In the genomic region with DNA sequence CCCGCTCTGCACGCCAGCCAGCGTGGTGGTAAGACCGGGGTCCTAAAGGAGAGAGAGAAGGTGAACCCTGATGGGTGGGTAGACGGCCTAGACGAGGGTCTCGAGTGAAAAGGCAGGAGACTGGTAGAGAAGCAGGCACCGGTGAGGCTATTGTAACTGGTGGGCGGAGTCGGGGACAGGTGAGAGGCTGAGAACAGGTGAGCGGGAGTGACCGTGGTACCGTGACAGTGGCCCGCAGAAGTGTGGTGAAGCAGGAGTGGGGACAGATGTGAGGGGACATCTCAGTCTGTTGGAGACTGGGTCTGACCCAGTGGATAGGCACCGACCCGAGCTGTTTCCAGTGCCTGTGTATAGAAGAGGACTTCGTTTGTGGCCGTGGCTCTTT, we compare ENCODE assay signal across 8 mouse cellular contexts. TPM values are rescaled to one million over a fixed set of nuclear protein-coding genes. Genes with fewer than 3 reads are reported as not detected.
DNase-seq lines count a peak whose midpoint lies in the region; ATAC-seq and TF ChIP-seq lines count a peak whose summit lies in the region.

No protein-coding gene starts in this region.

- DNase-seq in spleen, adult 2 months (ENCODE audit: low read depth in 1 of 2, low spot score in 2 of 2): no peak
- no peak for DNase-seq in spleen, adult 18-20 months
- no peak for DNase-seq in liver, embryonic 14.5 days (ENCODE audit: low read depth in 3 of 3, low spot score in 3 of 3)
- no peak for DNase-seq in stomach, postnatal 0 days (ENCODE audit: low spot score)
- DNase-seq in right cerebral cortex, postnatal 14 days: no peak
- no peak for DNase-seq in cerebellum, postnatal 4 days (ENCODE audit: low spot score in 2 of 2)

- peak overlapping the region; percentile 53 for H3K27ac ChIP-seq in spleen, adult 2 months (ENCODE audit: insufficient read depth, low read length)
- H3K27ac ChIP-seq in forebrain, embryonic 13.5 days: peak overlapping the region; percentile 54
- H3K27ac ChIP-seq in liver, embryonic 14.5 days: no peak overlapping the region
- peak overlapping the region; percentile 5; the same call in 1 of the 2 replicates for H3K27ac ChIP-seq in stomach, postnatal 0 days (replicated peaks)

- H3K27me3 ChIP-seq in spleen, adult 2 months (ENCODE audit: control insufficient read depth, insufficient read depth, low read length): no peaks in the 10 kb centered on the region
- H3K27me3 ChIP-seq in forebrain, embryonic 13.5 days: no peaks in the 10 kb centered on the region
- no peaks in the 10 kb centered on the region for H3K27me3 ChIP-seq in liver, embryonic 14.5 days (ENCODE audit: control insufficient read depth, insufficient read depth, low read length)
- H3K27me3 ChIP-seq in stomach, postnatal 0 days (ENCODE audit: control insufficient read depth, insufficient read depth, low read length): no peaks in the 10 kb centered on the region

- peaks cover 8% of the 10 kb centered on the region; the same call in 1 of the 2 replicates for H3K4me1 ChIP-seq in spleen, adult 2 months (ENCODE audit: control insufficient read depth, insufficient read depth, insufficient read length)
- H3K4me1 ChIP-seq in forebrain, embryonic 13.5 days: peaks cover 23% of the 10 kb centered on the region
- H3K4me1 ChIP-seq in liver, embryonic 14.5 days (replicated peaks; ENCODE audit: control insufficient read depth in 2 of 2, insufficient read depth in 2 of 2, low read length in 1 of 2): peaks cover 6 to 37% of the 10 kb centered on the region in 2 experiments
- H3K4me1 ChIP-seq in stomach, postnatal 0 days (replicated peaks; ENCODE audit: control insufficient read depth, insufficient read depth): 0 out of 2 replicates have a peak, but pooled peaks cover 4% of the 10 kb centered on the region

- no peak for TF ChIP-seq CTCF in spleen, adult 2 months (IDR thresholded peaks at IDR 0.05; ENCODE audit: extremely low read depth, insufficient read depth, insufficient read length, insufficient replicate concordance)
- no peak for TF ChIP-seq CTCF in liver, embryonic 14.5 days (IDR thresholded peaks at IDR 0.05; ENCODE audit: low read depth)
- TF ChIP-seq CTCF in stomach, postnatal 0 days (IDR thresholded peaks at IDR 0.05; ENCODE audit: low read depth): no peak

- ATAC-seq in forebrain, embryonic 13.5 days: peak; percentile 31
- no peak; the same call in 1 of the 2 replicates for ATAC-seq in liver, embryonic 14.5 days (ENCODE audit: insufficient read depth)
- peak; percentile 3 for ATAC-seq in stomach, postnatal 0 days (ENCODE audit: low FRiP score, low TSS enrichment)
- ATAC-seq in inflammation-experienced regulatory T-cells, adult 6 months: no peak

- TF ChIP-seq EP300 in liver, embryonic 14.5 days (IDR thresholded peaks at IDR 0.05; ENCODE audit: low read depth): no peak
- TF ChIP-seq EP300 in stomach, postnatal 0 days (optimal IDR thresholded peaks at IDR 0.05): no peak

- H3K9ac ChIP-seq in forebrain, embryonic 13.5 days: peak overlapping the region; percentile 70
- no peak overlapping the region for H3K9ac ChIP-seq in liver, embryonic 14.5 days (replicated peaks)
- peak overlapping the region; percentile 60 for H3K9ac ChIP-seq in stomach, postnatal 0 days (ENCODE audit: low read length)

- peak overlapping the region; percentile 68 for H3K4me2 ChIP-seq in forebrain, embryonic 13.5 days
- H3K4me2 ChIP-seq in liver, embryonic 14.5 days (ENCODE audit: low read depth): peak overlapping the region; percentile 70
- peak overlapping the region; percentile 77 for H3K4me2 ChIP-seq in stomach, postnatal 0 days (replicated peaks; ENCODE audit: low read depth)

- no peaks in the 10 kb centered on the region for H3K36me3 ChIP-seq in spleen, adult 2 months (ENCODE audit: control insufficient read depth, insufficient read depth, low read length)
- no peaks in the 10 kb centered on the region for H3K36me3 ChIP-seq in forebrain, embryonic 13.5 days (ENCODE audit: poor library complexity, severe bottlenecking)
- no peaks in the 10 kb centered on the region for H3K36me3 ChIP-seq in liver, embryonic 14.5 days (replicated peaks; ENCODE audit: control insufficient read depth, insufficient read depth, low read depth)
- H3K36me3 ChIP-seq in stomach, postnatal 0 days (ENCODE audit: control insufficient read depth, insufficient read depth, low read length): no peaks in the 10 kb centered on the region

- H3K4me3 ChIP-seq in spleen, adult 2 months (ENCODE audit: extremely low read depth, insufficient read depth, insufficient read length): peak overlapping the region; percentile 72
- H3K4me3 ChIP-seq in forebrain, embryonic 13.5 days: peak overlapping the region; percentile 55
- peak overlapping the region; percentile 51 to 68 for H3K4me3 ChIP-seq in liver, embryonic 14.5 days (ENCODE audit: insufficient read depth in 1 of 2, low read depth in 2 of 2, low read length in 2 of 2)
- peak overlapping the region; percentile 54 for H3K4me3 ChIP-seq in stomach, postnatal 0 days (ENCODE audit: low read depth, low read length)

- TF ChIP-seq POLR2A in spleen, adult 2 months (IDR thresholded peaks at IDR 0.05; ENCODE audit: low read depth, low read length): no peak

- 25% methylated on average over 18 of the region's 18 CpGs for WGBS in spleen, adult 2 months
- WGBS in forebrain, embryonic 13.5 days: 7% methylated on average over 18 of the region's 18 CpGs
- 18% methylated on average over 18 of the region's 18 CpGs for WGBS in liver, embryonic 14.5 days (ENCODE audit: insufficient replicate concordance)
- WGBS in stomach, postnatal 0 days: 12% methylated on average over 18 of the region's 18 CpGs

- H3K9me3 ChIP-seq in forebrain, embryonic 13.5 days (replicated peaks): no peaks in the 10 kb centered on the region
- H3K9me3 ChIP-seq in liver, embryonic 14.5 days (ENCODE audit: control insufficient read depth, low read length): no peaks in the 10 kb centered on the region
- H3K9me3 ChIP-seq in stomach, postnatal 0 days (ENCODE audit: control insufficient read depth, low read length): no peaks in the 10 kb centered on the region

RNA-seq across cellular contexts. Expression of a gene that starts 0.5 kb away (rescaled TPM):
- polyA plus RNA-seq in spleen, adult 2 months (2012; rRNA removed): 22.6 and 25.4 TPM in 2 replicates
- polyA plus RNA-seq in forebrain, embryonic 13.5 days (2015; fragmentation: Nextera tagmentation; extraction: Ambion mirVana): 14.5 and 16.8 TPM in 2 replicates
- 2.1 TPM in 2 replicates for polyA plus RNA-seq in liver, embryonic 14.5 days (2012; rRNA removed)
- polyA plus RNA-seq in liver, embryonic 14.5 days (2014; fragmentation: Nextera tagmentation; extraction: Ambion mirVana): 1.9 and 2.8 TPM in 2 replicates
- 10.3 and 12.1 TPM in 2 replicates for polyA plus RNA-seq in stomach, postnatal 0 days (2015; fragmentation: Nextera tagmentation; extraction: Ambion mirVana)
- polyA plus RNA-seq in inflammation-experienced regulatory T-cells, adult 6 months (2017; shearing (Covaris generic)): 1 to 10 TPM; 2.7 to 4.4 (median 4.2) TPM

RNA-seq across cellular contexts. Expression of a gene that starts 6.3 kb away (rescaled TPM):
- 0.92 and 0.97 TPM in 2 replicates for polyA plus RNA-seq in spleen, adult 2 months (2012; rRNA removed)
- polyA plus RNA-seq in forebrain, embryonic 13.5 days (2015; fragmentation: Nextera tagmentation; extraction: Ambion mirVana): not detected in 2 replicates
- 0.06 TPM in 2 replicates for polyA plus RNA-seq in liver, embryonic 14.5 days (2012; rRNA removed)
- not detected in 2 replicates for polyA plus RNA-seq in liver, embryonic 14.5 days (2014; fragmentation: Nextera tagmentation; extraction: Ambion mirVana)
- polyA plus RNA-seq in stomach, postnatal 0 days (2015; fragmentation: Nextera tagmentation; extraction: Ambion mirVana): not detected in 2 replicates
- not detected for polyA plus RNA-seq in inflammation-experienced regulatory T-cells, adult 6 months (2017; shearing (Covaris generic))

RNA-seq across cellular contexts. Expression of a gene that starts 38.7 kb away (rescaled TPM):
- polyA plus RNA-seq in spleen, adult 2 months (2012; rRNA removed): 14.0 and 14.4 TPM in 2 replicates
- polyA plus RNA-seq in forebrain, embryonic 13.5 days (2015; fragmentation: Nextera tagmentation; extraction: Ambion mirVana): 1.2 and 1.6 TPM in 2 replicates
- 0.45 and 0.66 TPM in 2 replicates for polyA plus RNA-seq in liver, embryonic 14.5 days (2012; rRNA removed)
- polyA plus RNA-seq in liver, embryonic 14.5 days (2014; fragmentation: Nextera tagmentation; extraction: Ambion mirVana): 0.29 and 0.30 TPM in 2 replicates
- 6.2 and 9.6 TPM in 2 replicates for polyA plus RNA-seq in stomach, postnatal 0 days (2015; fragmentation: Nextera tagmentation; extraction: Ambion mirVana)
- polyA plus RNA-seq in inflammation-experienced regulatory T-cells, adult 6 months (2017; shearing (Covaris generic)): under 1 TPM in 2 of 3 experiments, not detected in 1; 0.05 to 0.39 TPM

RNA-seq across cellular contexts. Expression of a gene that starts 46.3 kb away (rescaled TPM):
- 4,319 and 4,795 TPM in 2 replicates for polyA plus RNA-seq in spleen, adult 2 months (2012; rRNA removed)
- 33.6 and 35.1 TPM in 2 replicates for polyA plus RNA-seq in forebrain, embryonic 13.5 days (2015; fragmentation: Nextera tagmentation; extraction: Ambion mirVana)
- polyA plus RNA-seq in liver, embryonic 14.5 days (2012; rRNA removed): 14.9 and 16.4 TPM in 2 replicates
- polyA plus RNA-seq in liver, embryonic 14.5 days (2014; fragmentation: Nextera tagmentation; extraction: Ambion mirVana): 16.0 TPM in 2 replicates
- 168 and 181 TPM in 2 replicates for polyA plus RNA-seq in stomach, postnatal 0 days (2015; fragmentation: Nextera tagmentation; extraction: Ambion mirVana)
- 1,000 to 10,000 TPM; 1,866 to 3,808 (median 3,640) TPM for polyA plus RNA-seq in inflammation-experienced regulatory T-cells, adult 6 months (2017; shearing (Covaris generic))

RNA-seq across cellular contexts. Expression of a gene that starts 55.6 kb away (rescaled TPM):
- 213 and 285 TPM in 2 replicates for polyA plus RNA-seq in spleen, adult 2 months (2012; rRNA removed)
- polyA plus RNA-seq in forebrain, embryonic 13.5 days (2015; fragmentation: Nextera tagmentation; extraction: Ambion mirVana): 361 and 379 TPM in 2 replicates
- polyA plus RNA-seq in liver, embryonic 14.5 days (2012; rRNA removed): 200 and 206 TPM in 2 replicates
- 297 and 318 TPM in 2 replicates for polyA plus RNA-seq in liver, embryonic 14.5 days (2014; fragmentation: Nextera tagmentation; extraction: Ambion mirVana)
- polyA plus RNA-seq in stomach, postnatal 0 days (2015; fragmentation: Nextera tagmentation; extraction: Ambion mirVana): 476 and 497 TPM in 2 replicates
- 100 to 1,000 TPM; 187 to 203 (median 188) TPM for polyA plus RNA-seq in inflammation-experienced regulatory T-cells, adult 6 months (2017; shearing (Covaris generic))

Comparison
In these comparisons a context has a peak if more than half of its experiments do, and no peak if none do; other contexts are left out.
1. ATAC-seq: peak in forebrain, embryonic 13.5 days (single experiment) and stomach, postnatal 0 days (single experiment); none in liver, embryonic 14.5 days (single experiment) and inflammation-experienced regulatory T-cells, adult 6 months (single experiment).
2. Peak in every context shown above with its lines, with median percentiles within 50 percentile points of each other: H3K4me3 ChIP-seq and H3K4me2 ChIP-seq.